Mouse (Mus musculus) left cerebral cortex, postnatal 4 days (tissue): Measurements from ENCODE around the gene Zbtb40. TPM values are rescaled to one million over a fixed set of nuclear protein-coding genes. Genes with fewer than 3 reads are reported as not detected.

Experiments
- DNase-seq: peaks from one replicate; pipeline ENCODE4 v3.0.0-alpha.2; 2022
- intact Hi-C: fragments of 180-260 bp; cut with DNase I; formaldehyde crosslinking; loops from one replicate; pipeline ENCODE4 v1.15.1; 2025
- total RNA-seq, 2 experiments: library from RNA; stranded (reverse); gene quantifications; 2 replicates each; pipeline ENCODE4 v1.2.3; 2021

The Zbtb40 gene
- total RNA-seq, 2 experiments from 2014 or later, result 8.8 to 12.7 TPM

DNA sequence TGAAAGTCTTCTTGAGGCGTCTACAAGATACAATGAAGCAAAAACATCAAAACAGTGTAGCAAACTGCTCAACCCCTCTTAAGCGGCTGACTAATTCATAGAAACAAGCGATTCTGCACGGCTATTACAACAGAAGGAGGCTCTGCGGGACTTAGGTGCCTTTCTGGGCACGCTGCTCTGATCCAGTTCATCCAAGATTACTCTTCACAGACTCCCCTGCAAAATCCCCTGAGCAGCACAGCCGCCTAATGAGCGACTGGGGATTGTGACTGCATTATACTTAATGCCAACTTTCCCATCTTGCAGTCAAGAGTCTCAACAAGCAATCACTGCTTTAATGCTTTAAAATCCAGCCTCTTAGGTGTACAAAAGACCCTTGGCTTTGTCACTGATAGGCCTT lies 10.5 kb downstream of the Zbtb40 start:
- intact Hi-C loops, result no loop called here
- no peak for DNase-seq

GRCm38 (mm10) chr4:137033115-137033887 lies 15.3 kb downstream of the Zbtb40 start:
- intact Hi-C loops, result no loop called here
- no peak for DNase-seq

DNA sequence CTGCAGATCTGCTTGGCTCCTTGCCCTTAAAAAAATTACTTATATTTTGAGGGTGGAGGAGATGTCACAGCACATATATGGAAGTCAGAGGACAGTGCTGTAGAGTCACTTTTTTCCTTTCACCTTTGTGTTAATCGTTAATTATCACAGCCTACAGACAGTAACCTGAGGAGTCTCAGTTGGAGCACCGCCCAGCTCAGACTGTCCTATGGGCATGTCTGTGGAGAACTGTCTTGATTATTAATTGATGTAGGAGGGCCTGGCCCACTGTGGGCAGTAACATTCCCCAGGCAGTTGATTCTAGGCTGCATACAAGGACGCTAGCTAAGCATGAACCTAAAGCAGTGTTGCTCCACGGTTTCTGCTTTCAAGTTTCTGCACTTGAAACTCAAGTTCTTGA lies 16.1 kb downstream of the Zbtb40 start:
- intact Hi-C loops, result no loop called here
- no peak for DNase-seq

- no peak for DNase-seq
- intact Hi-C loops, result no loop called here
Measured at GRCm38 (mm10) chr4:137031319-137031718, 17.3 kb downstream of the Zbtb40 start.

DNA sequence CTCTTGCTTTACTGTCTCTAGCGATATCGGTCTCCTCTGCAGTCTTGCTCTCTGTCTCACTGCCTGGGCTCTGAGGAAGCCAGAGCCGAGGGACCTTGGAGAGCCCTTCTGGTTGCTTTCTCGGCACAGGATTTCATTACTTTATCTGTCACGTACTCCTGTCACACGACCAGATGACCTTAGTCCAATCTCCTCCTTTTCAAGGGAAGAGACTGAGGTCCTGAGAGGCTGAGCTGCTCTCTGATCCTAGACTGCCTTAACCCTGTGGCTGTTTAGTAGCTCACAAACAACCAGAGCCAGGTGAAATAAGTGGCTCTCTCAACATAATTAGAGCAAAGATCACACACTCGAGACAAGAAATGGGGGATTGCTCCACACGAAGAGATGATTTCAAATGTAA lies 19.3 kb downstream of the Zbtb40 start:
- intact Hi-C loops, result no loop called here
- DNase-seq, result no peak

DNA sequence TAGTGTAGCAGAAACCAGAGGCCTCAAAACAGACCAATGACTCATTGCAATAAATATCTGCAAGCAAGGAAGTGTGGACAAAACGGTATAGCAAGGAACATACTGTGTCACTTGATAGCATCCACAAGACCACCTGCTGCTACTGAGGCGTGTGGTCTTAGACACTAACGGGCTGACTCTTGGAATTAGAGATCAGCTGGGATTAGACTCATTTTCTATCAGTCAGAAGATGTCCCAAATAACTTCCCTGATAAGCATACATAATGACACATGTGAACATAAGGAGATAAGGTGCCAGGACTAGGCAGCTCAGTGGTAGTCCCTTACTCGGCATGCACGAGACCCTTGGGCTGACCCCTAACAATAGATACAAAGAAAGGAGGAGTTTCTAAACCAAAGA lies 21.6 kb downstream of the Zbtb40 start:
- intact Hi-C loops, result no loop called here

GRCm38 (mm10) chr4:137025570-137025969 lies 23.0 kb downstream of the Zbtb40 start:
- DNase-seq, result no peak
- intact Hi-C loops, result no loop called here

More for the DNA sequence above, 21.6 kb downstream of the Zbtb40 start:
- DNase-seq, result no peak

GRCm38 (mm10) chr4:137025133-137025532 lies 23.5 kb downstream of the Zbtb40 start:
- intact Hi-C loops, result no loop called here
- DNase-seq, result no peak

DNA sequence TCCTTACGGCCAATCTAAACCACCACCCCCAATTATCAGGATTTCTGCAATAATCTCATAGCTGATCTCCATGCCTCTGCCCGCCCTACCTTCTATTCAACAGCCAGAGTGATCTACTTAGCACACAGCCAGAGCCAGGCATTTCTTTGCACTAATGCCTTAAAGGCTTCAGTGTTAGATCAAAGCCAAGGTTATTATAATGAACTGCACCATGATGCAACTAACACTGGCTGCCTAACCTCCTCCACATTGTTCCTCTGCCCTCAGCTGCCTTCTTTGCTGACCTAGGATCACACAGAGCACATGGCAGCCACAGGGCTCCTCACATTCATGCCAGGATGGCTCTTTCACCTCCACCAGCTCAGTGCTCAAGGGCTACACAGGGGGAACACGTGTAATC lies 28.5 kb downstream of the Zbtb40 start:
- DNase-seq, result no peak
- intact Hi-C loops, result no loop called here

GRCm38 (mm10) chr4:137015934-137016333 lies 32.7 kb downstream of the Zbtb40 start:
- DNase-seq, result peak; percentile 71

DNA sequence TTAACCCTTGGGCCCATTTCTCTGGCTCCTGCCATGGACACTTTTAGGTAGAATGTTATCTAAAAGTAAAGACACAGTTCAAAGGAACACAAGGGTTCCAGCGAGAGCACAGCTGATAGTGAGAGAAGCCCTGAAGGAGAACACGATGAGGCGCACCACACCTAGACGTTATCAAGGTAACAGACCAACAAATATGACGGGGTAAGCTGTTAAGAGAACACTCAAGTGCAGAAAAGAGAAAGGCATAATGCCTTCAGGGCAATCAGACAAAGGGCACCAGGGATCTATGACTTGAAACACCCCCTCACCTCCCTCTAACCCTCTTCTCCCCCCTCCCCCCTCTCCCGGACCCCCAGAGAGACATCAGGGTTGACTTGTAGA lies 33.1 kb downstream of the Zbtb40 start:
- intact Hi-C loops, result no loop called here
- no peak for DNase-seq

More at GRCm38 (mm10) chr4:137015934-137016333, 32.7 kb downstream of the Zbtb40 start:
- intact Hi-C loops, result no loop called here

- DNase-seq, result no peak
- intact Hi-C loops, result no loop called here
Measured at GRCm38 (mm10) chr4:137014654-137015475, 33.7 kb downstream of the Zbtb40 start.

DNA sequence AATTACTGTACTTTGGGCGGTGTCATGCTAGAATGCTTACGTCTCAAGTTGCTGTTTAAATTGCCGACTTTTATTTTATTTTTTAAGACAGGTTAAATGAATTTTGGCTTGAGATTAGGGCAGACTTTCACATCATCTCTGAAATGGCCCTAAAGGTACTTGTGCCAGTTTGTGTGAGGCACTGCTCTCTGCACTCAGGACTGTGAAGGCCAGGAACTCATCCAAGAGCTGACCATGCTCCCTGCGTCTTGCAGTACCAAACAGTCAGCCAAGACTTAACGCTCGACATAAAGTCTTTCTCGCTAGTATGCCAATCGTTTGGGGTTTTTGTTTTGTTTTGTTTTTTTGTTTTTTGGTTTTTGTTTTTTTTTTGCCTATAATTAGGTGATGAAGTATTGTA lies 34.5 kb downstream of the Zbtb40 start:
- DNase-seq, result no peak
- intact Hi-C loops, result no loop called here

- intact Hi-C loops, result no loop called here
- no peak for DNase-seq
Measured at GRCm38 (mm10) chr4:137006966-137007365, 41.6 kb downstream of the Zbtb40 start.

GRCm38 (mm10) chr4:137001825-137002224 lies 46.8 kb downstream of the Zbtb40 start:
- intact Hi-C loops, result no loop called here
- DNase-seq, result peak; percentile 82

- peak; percentile 56 for DNase-seq
- intact Hi-C loops, result no loop called here
Measured at GRCm38 (mm10) chr4:137001020-137001419, 47.6 kb downstream of the Zbtb40 start.

DNA sequence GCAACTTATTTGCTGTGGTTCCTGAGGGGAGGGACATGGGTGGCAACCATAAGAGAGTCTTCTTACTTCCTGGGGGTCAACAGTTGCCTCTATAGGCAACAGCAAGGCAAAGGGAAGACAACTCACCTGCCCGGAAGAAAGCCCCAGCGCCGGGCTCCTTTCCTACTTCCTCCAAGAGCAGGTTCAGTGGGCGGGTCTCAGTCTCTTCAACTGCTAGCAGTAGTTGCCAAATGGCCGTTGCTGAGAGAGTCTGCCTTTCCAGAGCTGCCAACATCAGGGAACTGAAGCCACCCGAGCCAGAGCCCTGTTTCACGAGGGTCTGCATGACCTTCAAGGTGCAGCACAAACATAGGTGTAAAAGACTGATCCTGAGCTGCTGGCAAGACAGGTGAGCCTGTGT lies 50.2 kb downstream of the Zbtb40 start:
- intact Hi-C loops, result no loop called here
- peak; percentile 30 for DNase-seq

GRCm38 (mm10) chr4:136997723-136998345 lies 50.8 kb downstream of the Zbtb40 start:
- intact Hi-C loops, result no loop called here
- peak; percentile 68 for DNase-seq

DNA sequence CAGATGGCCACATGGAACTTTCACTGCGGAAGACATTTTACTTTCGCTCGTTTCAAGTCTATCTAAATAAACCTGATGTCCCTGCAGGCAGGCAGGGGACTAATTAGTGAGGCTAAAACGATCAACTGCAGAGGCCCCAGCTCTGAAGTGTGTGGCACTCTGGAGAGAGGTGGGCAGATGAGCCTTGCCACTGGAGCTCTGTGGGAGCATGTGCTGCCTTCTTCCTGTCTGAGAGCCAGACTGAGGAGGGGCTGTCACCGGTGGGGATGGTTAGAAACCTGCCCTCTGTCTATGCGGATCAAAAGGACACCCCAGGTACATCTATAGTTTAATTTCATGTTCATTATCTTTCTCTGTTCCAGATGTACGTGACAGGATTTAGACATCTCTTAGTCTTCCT lies 51.7 kb downstream of the Zbtb40 start:
- intact Hi-C loops, result no loop called here
- peak; percentile 47 for DNase-seq

- intact Hi-C loops, result no loop called here
- DNase-seq, result peak; percentile 91
Measured at GRCm38 (mm10) chr4:136995361-136995760, 53.2 kb downstream of the Zbtb40 start.

- intact Hi-C loops, result loop anchor here (5.0 kb wide), 1 partner anchor 75 kb away; no protein-coding TSS in a partner anchor
- DNase-seq, result no peak
Measured at GRCm38 (mm10) chr4:136981993-136982695, 66.5 kb downstream of the Zbtb40 start.
